Comparison of ENCODE assay signal across 12 mouse cellular contexts in genomic region chr17:30435478-30435877, GRCm38 (mm10).
"Had no signal": no experiment of that assay in that cellular context is flagged by ENCODE, and none has a peak within 500 bp of the region (broad histone marks: within the 10 kb centered on the region; RNA-seq: fewer than 3 reads in every experiment).

No protein-coding gene starts in this region.

- H3K4me3 ChIP-seq: liver, embryonic 15.5 days; megakaryocyte, embryonic 14.5 days; stomach, embryonic 15.5 days had no signal

- H3K27ac ChIP-seq: liver, embryonic 15.5 days; macrophage; stomach, embryonic 15.5 days had no signal

- H3K36me3 ChIP-seq: liver, embryonic 15.5 days; stomach, embryonic 15.5 days had no signal

- H3K27me3 ChIP-seq: liver, embryonic 15.5 days; megakaryocyte, embryonic 14.5 days; stomach, embryonic 15.5 days had no signal

- H3K9me3 ChIP-seq: liver, embryonic 15.5 days; megakaryocyte, embryonic 14.5 days; stomach, embryonic 15.5 days had no signal

- ATAC-seq: inflammation-experienced regulatory T-cells, adult 6 months; midbrain, embryonic 16.5 days had no signal

- H3K9ac ChIP-seq: liver, embryonic 15.5 days; stomach, embryonic 15.5 days had no signal

- H3K4me2 ChIP-seq: liver, embryonic 11.5 days; liver, embryonic 15.5 days; midbrain, embryonic 11.5 days; stomach, embryonic 15.5 days had no signal

- DNase-seq: kidney, adult 8-10 months; right cerebral cortex, postnatal 14 days; thymus, adult 2 months; thymus, postnatal 25 days had no signal

- H3K4me1 ChIP-seq: liver, embryonic 15.5 days had no signal
